Mouse (Mus musculus): ENCODE data around the gene Galc.

The Galc gene

GRCm38 (mm10) chr12:98180235-98180800 lies 78.9 kb downstream of the Galc start:
- DNase-seq (ENCODE audit: low read depth), result no peak

DNA sequence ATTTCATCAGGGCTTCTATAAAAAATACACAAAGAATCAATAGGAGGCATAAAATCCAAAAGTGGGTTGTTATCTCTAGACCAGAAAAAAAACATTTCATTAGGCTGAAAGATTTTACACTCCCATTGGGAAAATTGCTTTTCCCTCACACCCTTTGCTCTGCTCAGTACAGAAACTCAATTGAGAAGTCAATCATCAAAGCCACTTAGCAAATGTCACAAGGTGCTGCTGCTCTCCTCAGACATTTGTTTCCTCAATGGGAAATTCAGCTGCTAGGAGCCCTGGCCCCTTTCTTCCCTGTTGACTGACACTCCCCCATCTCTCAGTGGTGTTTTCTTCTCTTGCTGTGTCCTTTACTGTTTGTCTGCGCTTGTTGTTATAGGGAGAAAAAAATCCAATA lies 79.8 kb downstream of the Galc start:
- DNase-seq (ENCODE audit: low read depth), result no peak

DNA sequence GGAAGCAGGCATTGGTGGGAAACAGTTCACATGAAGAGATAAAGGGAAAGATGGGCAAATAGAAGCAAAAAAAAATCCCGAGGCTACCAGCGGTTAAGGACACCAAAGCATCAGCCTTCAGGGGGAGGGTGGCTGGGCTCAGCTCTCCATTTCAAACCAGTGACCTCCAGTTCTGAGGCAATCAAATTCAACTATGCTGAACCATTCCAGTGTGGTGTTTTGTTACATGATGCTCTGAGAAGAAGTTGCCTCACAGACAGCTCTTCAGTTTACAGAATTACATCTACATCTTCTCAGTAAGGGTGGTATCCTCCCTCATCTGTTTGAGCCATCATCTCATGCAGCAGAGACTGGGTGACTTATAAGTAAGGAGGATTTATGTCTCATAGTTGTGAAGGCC lies 82.6 kb downstream of the Galc start:
- no peak for DNase-seq (ENCODE audit: low read depth)

GRCm38 (mm10) chr12:98161901-98162300 lies 97.4 kb downstream of the Galc start:
- DNase-seq (ENCODE audit: low read depth), result no peak

DNA sequence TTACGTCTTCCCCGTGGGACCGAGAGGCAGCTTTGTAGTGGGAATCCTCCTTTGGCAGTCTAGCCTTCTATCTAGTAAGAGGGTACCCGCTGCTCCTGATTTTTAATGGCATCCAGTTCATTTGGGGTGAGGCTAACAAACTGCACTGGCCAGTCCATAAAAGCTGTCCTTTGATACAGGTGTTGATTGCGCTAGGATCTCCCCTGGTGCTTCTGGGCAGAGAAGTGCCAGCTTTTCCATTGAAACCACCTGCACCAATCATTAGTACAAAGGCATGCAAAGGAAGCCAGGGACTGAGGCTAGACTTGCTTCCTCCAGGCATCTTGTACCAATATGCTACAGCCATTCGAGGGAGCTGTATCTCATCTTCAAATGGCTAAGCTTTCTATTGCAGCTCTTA lies 98.4 kb downstream of the Galc start:
- no peak for DNase-seq (ENCODE audit: low read depth)
